Mouse (Mus musculus) ES-E14 (cell line): ENCODE data around the gene Igsf21.

Source experiments
- CHD2 ChIP-seq: IDR thresholded peaks from 2 replicates; pipeline ENCODE4 v1.6.1; 2014; ENCODE audit warnings: mild to moderate bottlenecking, low read depth, low read length, inconsistent platforms
- MAFK ChIP-seq: IDR thresholded peaks from 2 replicates; pipeline ENCODE4 v1.6.1; 2014; ENCODE audit warnings: mild to moderate bottlenecking, low read depth, low read length, inconsistent platforms; ENCODE audit not compliant: insufficient read depth
- ZC3H11A ChIP-seq: IDR thresholded peaks from 2 replicates; pipeline ENCODE4 v1.6.1; 2012; ENCODE audit warnings: low read depth, mild to moderate bottlenecking, inconsistent platforms, low read length, borderline replicate concordance

GRCm38 (mm10) chr4:140068468-140068867 lies 178.1 kb downstream of the Igsf21 start:
- TF ChIP-seq ZC3H11A (no peak), MAFK (no peak), CHD2 (no peak)
